Mouse (Mus musculus) forebrain, embryonic 15.5 days (tissue): ENCODE results near the gene Prpf18. TPM values are rescaled to one million over a fixed set of nuclear protein-coding genes. Genes with fewer than 3 reads are reported as not detected.

Experiments
- ATAC-seq: fragments of 200-750 bp; cut with Nextera tagmentation; replicated peaks from 2 replicates; pipeline ENCODE4 v1.8.0; 2017; ENCODE audit warnings: mild to moderate bottlenecking, moderate TSS enrichment, moderate library complexity
- H3K27ac ChIP-seq: fragments of 300-500 bp; sonication (generic); replicated peaks from 2 replicates; pipeline ENCODE4 v1.5.1; 2015; ENCODE audit warnings: mild to moderate bottlenecking, inconsistent platforms
- H3K27me3 ChIP-seq: fragments of 300-500 bp; sonication (generic); 2 replicates; pipeline ENCODE4 v1.6.1; 2015; ENCODE audit warnings: inconsistent platforms
- H3K36me3 ChIP-seq: fragments of 300-500 bp; sonication (generic); 2 replicates; pipeline ENCODE4 v1.6.1; 2015; ENCODE audit warnings: mild to moderate bottlenecking, inconsistent platforms
- H3K4me1 ChIP-seq: fragments of 300-500 bp; sonication (generic); 2 replicates; pipeline ENCODE4 v1.6.1; 2015; ENCODE audit warnings: inconsistent platforms
- H3K4me2 ChIP-seq: fragments of 300-500 bp; sonication (generic); replicated peaks from 2 replicates; pipeline ENCODE4 v1.6.1; 2015; ENCODE audit warnings: mild to moderate bottlenecking, inconsistent platforms
- H3K4me3 ChIP-seq: fragments of 300-500 bp; sonication (generic); 2 replicates; pipeline ENCODE4 v1.5.1; 2015; ENCODE audit warnings: mild to moderate bottlenecking, inconsistent platforms
- H3K9ac ChIP-seq: fragments of 300-500 bp; sonication (generic); replicated peaks from 2 replicates; pipeline ENCODE4 v1.6.1; 2015; ENCODE audit warnings: mild to moderate bottlenecking, inconsistent platforms
- H3K9me3 ChIP-seq: fragments of 300-500 bp; sonication (generic); 2 replicates; pipeline ENCODE4 v1.6.1; 2016; ENCODE audit warnings: inconsistent platforms
- whole genome bisulfite sequencing: fragments of 180-500 bp; shearing (Covaris S2); methylation state at CpG from one replicate; pipeline ENCODE4 v1.1.7; 2015; ENCODE audit warnings: mixed read lengths; 5-methylcytosine and 5-hydroxymethylcytosine counted together
- polyA plus RNA-seq: library from polyadenylated mRNA; unstranded; fragments of >200 nt; fragmentation: Nextera tagmentation; extraction: Ambion mirVana; gene quantifications from 2 replicates; pipeline ENCODE4 v1.2.1, GENCODE M21; 2015

The Prpf18 gene
- polyA plus RNA-seq, 1 experiment from 2014 or later = 55.2 TPM

- WGBS = 85% methylated on average over 10 of the region's 10 CpGs
- no peaks in the 10 kb centered on the region for H3K9me3 ChIP-seq
- ATAC-seq = no peak
Measured at GRCm38 (mm10) chr2:4611704-4612103, 40.2 kb downstream of the Prpf18 start.

GRCm38 (mm10) chr2:4611295-4611694, 40.6 kb downstream of the Prpf18 start:
- peaks cover 3% of the 10 kb centered on the region; the same call in 1 of the 2 replicates for H3K4me1 ChIP-seq
- no peak overlapping the region for H3K4me3 ChIP-seq
- no peak for ATAC-seq
- no peak overlapping the region for H3K27ac ChIP-seq
- H3K9ac ChIP-seq = no peak overlapping the region
- H3K36me3 ChIP-seq = peaks cover 67% of the 10 kb centered on the region
- H3K4me2 ChIP-seq = no peak overlapping the region
- H3K9me3 ChIP-seq = no peaks in the 10 kb centered on the region
- H3K27me3 ChIP-seq = no peaks in the 10 kb centered on the region
- WGBS = 83% methylated on average over 6 of the region's 6 CpGs

More at GRCm38 (mm10) chr2:4611704-4612103, 40.2 kb downstream of the Prpf18 start:
- Histone ChIP-seq H3K4me1 (peaks cover 3% of the 10 kb centered on the region; the same call in 1 of the 2 replicates), H3K27ac (no peak overlapping the region), H3K36me3 (peaks cover 63% of the 10 kb centered on the region), H3K27me3 (no peaks in the 10 kb centered on the region), H3K4me3 (no peak overlapping the region), H3K4me2 (no peak overlapping the region), H3K9ac (no peak overlapping the region)

GRCm38 (mm10) chr2:4609433-4609832, 42.5 kb downstream of the Prpf18 start:
- ATAC-seq = no peak
- WGBS = 85% methylated on average over 10 of the region's 10 CpGs

GRCm38 (mm10) chr2:4608253-4608652, 43.7 kb downstream of the Prpf18 start:
- Histone ChIP-seq H3K4me2 (no peak overlapping the region), H3K27me3 (no peaks in the 10 kb centered on the region), H3K27ac (no peak overlapping the region; the same call in 1 of the 2 replicates), H3K9ac (no peak overlapping the region), H3K36me3 (peaks cover 91% of the 10 kb centered on the region), H3K4me3 (no peak overlapping the region), H3K4me1 (peaks cover 3% of the 10 kb centered on the region; the same call in 1 of the 2 replicates), H3K9me3 (no peaks in the 10 kb centered on the region)
- peak; percentile 57 for ATAC-seq
- WGBS = 50% methylated on average over 3 of the region's 3 CpGs

More at GRCm38 (mm10) chr2:4609433-4609832, 42.5 kb downstream of the Prpf18 start:
- Histone ChIP-seq H3K4me3 (no peak overlapping the region), H3K4me1 (peaks cover 3% of the 10 kb centered on the region; the same call in 1 of the 2 replicates), H3K9ac (no peak overlapping the region), H3K4me2 (no peak overlapping the region), H3K36me3 (peaks cover 84% of the 10 kb centered on the region), H3K27ac (no peak overlapping the region), H3K27me3 (no peaks in the 10 kb centered on the region), H3K9me3 (no peaks in the 10 kb centered on the region)

- H3K4me1 ChIP-seq = peaks cover 11% of the 10 kb centered on the region
- WGBS = 94% methylated on average over 3 of the region's 3 CpGs
- peaks cover 87% of the 10 kb centered on the region for H3K36me3 ChIP-seq
- no peak overlapping the region for H3K4me2 ChIP-seq
- H3K27ac ChIP-seq = no peak overlapping the region
- ATAC-seq = no peak
- H3K9me3 ChIP-seq = no peaks in the 10 kb centered on the region
- H3K27me3 ChIP-seq = no peaks in the 10 kb centered on the region
- no peak overlapping the region for H3K4me3 ChIP-seq
- no peak overlapping the region for H3K9ac ChIP-seq
Measured at GRCm38 (mm10) chr2:4606559-4606958, 45.4 kb downstream of the Prpf18 start.

- 89% methylated on average over 33 of the region's 33 CpGs for WGBS
- Histone ChIP-seq H3K36me3 (peaks cover 62% of the 10 kb centered on the region), H3K27ac (no peak overlapping the region), H3K27me3 (no peaks in the 10 kb centered on the region), H3K4me1 (peaks cover 23% of the 10 kb centered on the region), H3K9me3 (no peaks in the 10 kb centered on the region), H3K9ac (no peak overlapping the region), H3K4me3 (no peak overlapping the region), H3K4me2 (no peak overlapping the region)
- ATAC-seq = no peak
Measured at GRCm38 (mm10) chr2:4603361-4603945, 48.5 kb downstream of the Prpf18 start.

- Histone ChIP-seq H3K9me3 (no peaks in the 10 kb centered on the region), H3K9ac (no peak overlapping the region), H3K27me3 (no peaks in the 10 kb centered on the region), H3K4me2 (no peak overlapping the region), H3K4me1 (peaks cover 23% of the 10 kb centered on the region), H3K4me3 (no peak overlapping the region), H3K27ac (peak overlapping the region; percentile 62), H3K36me3 (peaks cover 54% of the 10 kb centered on the region)
- peak; percentile 68 for ATAC-seq
- WGBS = 43% methylated on average over 15 of the region's 15 CpGs
Measured at GRCm38 (mm10) chr2:4601034-4601890, 50.7 kb downstream of the Prpf18 start.

- no peak for ATAC-seq
- H3K27ac ChIP-seq = 0 out of 2 replicates have a peak overlapping the region, but pooled peaks have one; percentile 35
- no peaks in the 10 kb centered on the region for H3K27me3 ChIP-seq
- no peaks in the 10 kb centered on the region for H3K9me3 ChIP-seq
- H3K9ac ChIP-seq = no peak overlapping the region
- H3K4me3 ChIP-seq = no peak overlapping the region
- 88% methylated on average over 7 of the region's 7 CpGs for WGBS
- H3K4me1 ChIP-seq = peaks cover 21% of the 10 kb centered on the region
- H3K36me3 ChIP-seq = peaks cover 41% of the 10 kb centered on the region
- no peak overlapping the region for H3K4me2 ChIP-seq
Measured at GRCm38 (mm10) chr2:4596992-4597391, 54.9 kb downstream of the Prpf18 start.

GRCm38 (mm10) chr2:4593878-4594387, 58.0 kb downstream of the Prpf18 start:
- 91% methylated on average over 3 of the region's 3 CpGs for WGBS
- no peak overlapping the region for H3K4me2 ChIP-seq
- ATAC-seq = no peak
- peaks cover 64% of the 10 kb centered on the region for H3K36me3 ChIP-seq
- H3K4me1 ChIP-seq = 0 out of 2 replicates have a peak, but pooled peaks cover 6% of the 10 kb centered on the region
- H3K9ac ChIP-seq = no peak overlapping the region
- no peaks in the 10 kb centered on the region for H3K9me3 ChIP-seq
- H3K27me3 ChIP-seq = no peaks in the 10 kb centered on the region
- no peak overlapping the region for H3K4me3 ChIP-seq
- no peak overlapping the region for H3K27ac ChIP-seq

- 25% methylated on average over 9 of the region's 9 CpGs for WGBS
- 0 out of 2 replicates have a peak, but pooled peaks cover 6% of the 10 kb centered on the region for H3K4me1 ChIP-seq
- H3K9me3 ChIP-seq = no peaks in the 10 kb centered on the region
- H3K27me3 ChIP-seq = no peaks in the 10 kb centered on the region
- H3K4me2 ChIP-seq = no peak overlapping the region
- H3K4me3 ChIP-seq = no peak overlapping the region
- H3K27ac ChIP-seq = no peak overlapping the region
- peaks cover 66% of the 10 kb centered on the region for H3K36me3 ChIP-seq
- no peak overlapping the region for H3K9ac ChIP-seq
- ATAC-seq = peak; percentile 45; the same call in 1 of the 2 replicates
Measured at GRCm38 (mm10) chr2:4593433-4593832, 58.5 kb downstream of the Prpf18 start.

- H3K4me3 ChIP-seq = no peak overlapping the region
- H3K9me3 ChIP-seq = no peaks in the 10 kb centered on the region
- no peaks in the 10 kb centered on the region for H3K27me3 ChIP-seq
- no peak for ATAC-seq
- 93% methylated on average over 7 of the region's 7 CpGs for WGBS
- 0 out of 2 replicates have a peak, but pooled peaks cover 6% of the 10 kb centered on the region for H3K4me1 ChIP-seq
- H3K4me2 ChIP-seq = no peak overlapping the region
- peaks cover 64% of the 10 kb centered on the region for H3K36me3 ChIP-seq
- no peak overlapping the region for H3K27ac ChIP-seq
- H3K9ac ChIP-seq = no peak overlapping the region
Measured at GRCm38 (mm10) chr2:4592666-4593065, 59.2 kb downstream of the Prpf18 start.

- H3K4me1 ChIP-seq = 0 out of 2 replicates have a peak, but pooled peaks cover 6% of the 10 kb centered on the region
- H3K4me2 ChIP-seq = no peak overlapping the region
- no peak overlapping the region for H3K9ac ChIP-seq
- no peaks in the 10 kb centered on the region for H3K27me3 ChIP-seq
- WGBS = 89% methylated on average over 3 of the region's 3 CpGs
- ATAC-seq = no peak
- H3K36me3 ChIP-seq = peaks cover 64% of the 10 kb centered on the region
- no peak overlapping the region for H3K4me3 ChIP-seq
- no peak overlapping the region for H3K27ac ChIP-seq
- no peaks in the 10 kb centered on the region for H3K9me3 ChIP-seq
Measured at GRCm38 (mm10) chr2:4591647-4592046, 60.3 kb downstream of the Prpf18 start.
